Mouse (Mus musculus) C2C12 (cell line): ENCODE measurements at regions not wholly inside any gene's neighbourhood (a gene's known extent, or its start where the extent isn't known, plus 50 kb on each side); places are given as distances from the start of the nearest gene placed in this dataset.

ENCODE experiments used
- H3K27me3 ChIP-seq: one replicate; pipeline ENCODE4 v1.6.1; 2011; ENCODE audit not compliant: control insufficient read depth, insufficient read depth, insufficient read length
- H3K36me3 ChIP-seq: one replicate; pipeline ENCODE4 v1.6.1; 2011; ENCODE audit not compliant: control insufficient read depth, insufficient read depth
- H3K4me3 ChIP-seq: one replicate; pipeline ENCODE4 v1.5.1; 2011; ENCODE audit warnings: mild to moderate bottlenecking, control low read depth; ENCODE audit not compliant: poor library complexity, insufficient read depth, severe bottlenecking
- H3K79me2 ChIP-seq: one replicate; pipeline ENCODE4 v1.6.1; 2011; ENCODE audit not compliant: control insufficient read depth, insufficient read depth
- H3K79me3 ChIP-seq: one replicate; pipeline ENCODE4 v1.6.1; 2011; ENCODE audit warnings: low read depth, control low read depth
- H3ac ChIP-seq: one replicate; pipeline ENCODE3; 2011; ENCODE audit warnings: low read depth; ENCODE audit not compliant: control insufficient read depth, insufficient read length
- CEBPB ChIP-seq: IDR thresholded peaks from one replicate; pipeline ENCODE4 v1.6.1; 2011; ENCODE audit warnings: low read depth, mild to moderate bottlenecking, control low read depth, moderate library complexity
- CTCF ChIP-seq: IDR thresholded peaks from one replicate; pipeline ENCODE4 v1.5.1; 2011; ENCODE audit not compliant: control insufficient read depth, insufficient read depth, insufficient read length
- FOSL1 ChIP-seq: IDR thresholded peaks from one replicate; pipeline ENCODE4 v1.8.0; 2011; ENCODE audit warnings: mild to moderate bottlenecking, low read length; ENCODE audit not compliant: poor library complexity, insufficient read depth, severe bottlenecking
- MAX ChIP-seq: IDR thresholded peaks from one replicate; pipeline ENCODE4 v1.6.1; 2011; ENCODE audit warnings: mild to moderate bottlenecking, control low read depth
- MYOD1 ChIP-seq: IDR thresholded peaks from one replicate; pipeline ENCODE4 v1.6.1; 2011; ENCODE audit warnings: low read depth; ENCODE audit not compliant: control insufficient read depth, insufficient read length
- MYOG ChIP-seq: IDR thresholded peaks from one replicate; pipeline ENCODE4 v1.6.1; 2011; ENCODE audit not compliant: control insufficient read depth, insufficient read length; ENCODE audit errors: extremely low read depth
- USF1 ChIP-seq: IDR thresholded peaks from one replicate; pipeline ENCODE4 v1.6.1; 2011; ENCODE audit warnings: low read depth, mild to moderate bottlenecking, control low read depth, moderate library complexity

DNA sequence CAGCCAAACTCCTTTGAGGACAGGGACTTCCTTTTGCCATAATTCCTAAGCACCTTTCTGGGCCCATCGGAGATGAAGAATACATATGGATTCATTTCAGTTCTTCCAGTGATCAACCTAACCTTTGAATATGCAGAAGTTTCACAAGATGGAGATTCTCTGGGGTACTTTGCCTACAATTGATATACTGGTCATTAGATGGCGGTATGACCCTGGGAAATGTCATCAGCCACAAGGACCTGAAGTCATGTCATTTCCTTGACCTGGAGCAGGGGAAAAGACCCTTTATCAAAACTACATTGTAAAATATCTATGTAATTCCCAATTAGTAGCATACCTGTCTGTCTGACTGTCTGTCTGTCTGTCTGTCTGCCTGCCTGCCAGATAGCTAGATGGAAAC lies 164.0 kb upstream of the Slc24a3 start:
- no peaks in the 10 kb centered on the region for H3K79me3 ChIP-seq
- no peak overlapping the region for H3K4me3 ChIP-seq
- H3ac ChIP-seq, result no peak overlapping the region
- TF ChIP-seq MYOG (no peak), MAX (no peak), CEBPB (no peak), CTCF (no peak), MYOD1 (no peak), FOSL1 (no peak), USF1 (no peak)
- H3K27me3 ChIP-seq, result no peaks in the 10 kb centered on the region
- H3K79me2 ChIP-seq, result no peaks in the 10 kb centered on the region
- H3K36me3 ChIP-seq, result no peaks in the 10 kb centered on the region

- Histone ChIP-seq H3K79me2 (no peaks in the 10 kb centered on the region), H3K27me3 (no peaks in the 10 kb centered on the region), H3K79me3 (no peaks in the 10 kb centered on the region), H3K4me3 (no peak overlapping the region), H3K36me3 (no peaks in the 10 kb centered on the region), H3ac (no peak overlapping the region)
- TF ChIP-seq MYOG (no peak), CEBPB (no peak), MYOD1 (no peak), FOSL1 (no peak), CTCF (no peak), MAX (no peak), USF1 (no peak)
These were observed 156.9 kb upstream of the Slc24a3 start for GRCm38 (mm10) chr2:145010674-145011073.

GRCm38 (mm10) chr2:145011221-145011620 lies 156.3 kb upstream of the Slc24a3 start:
- Histone ChIP-seq H3K27me3 (no peaks in the 10 kb centered on the region), H3ac (no peak overlapping the region), H3K79me3 (no peaks in the 10 kb centered on the region), H3K79me2 (no peaks in the 10 kb centered on the region), H3K36me3 (no peaks in the 10 kb centered on the region), H3K4me3 (no peak overlapping the region)
- TF ChIP-seq FOSL1, result no peak
- no peak for TF ChIP-seq CTCF
- no peak for TF ChIP-seq MAX
- no peak for TF ChIP-seq CEBPB
- TF ChIP-seq MYOD1, result no peak
- TF ChIP-seq MYOG, result no peak
- TF ChIP-seq USF1, result no peak

DNA sequence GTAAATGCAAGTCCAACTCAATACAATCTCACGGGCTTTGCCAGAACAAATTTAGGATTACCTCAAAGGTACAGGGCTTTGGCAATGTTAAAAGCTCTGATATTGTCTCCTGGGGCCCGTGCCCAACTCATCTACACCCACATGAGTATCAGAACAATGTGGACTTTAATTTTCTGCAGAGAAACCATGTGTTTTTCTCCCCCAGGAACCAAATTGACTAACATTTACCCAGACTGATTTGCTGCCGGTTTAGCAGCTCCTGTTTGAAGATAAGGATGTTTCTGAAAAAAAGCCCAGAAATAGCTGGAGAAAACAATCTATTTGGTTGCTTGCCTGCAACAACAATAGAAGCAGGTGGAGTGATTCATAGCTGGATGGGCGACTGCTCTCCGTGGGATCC lies 151.6 kb upstream of the Slc24a3 start:
- no peaks in the 10 kb centered on the region for H3K27me3 ChIP-seq
- no peaks in the 10 kb centered on the region for H3K36me3 ChIP-seq
- no peaks in the 10 kb centered on the region for H3K79me3 ChIP-seq
- no peak overlapping the region for H3K4me3 ChIP-seq
- H3K79me2 ChIP-seq, result no peaks in the 10 kb centered on the region
- H3ac ChIP-seq, result no peak overlapping the region
- TF ChIP-seq MYOD1 (no peak), CEBPB (no peak), FOSL1 (no peak), CTCF (no peak), MAX (no peak), MYOG (no peak)

DNA sequence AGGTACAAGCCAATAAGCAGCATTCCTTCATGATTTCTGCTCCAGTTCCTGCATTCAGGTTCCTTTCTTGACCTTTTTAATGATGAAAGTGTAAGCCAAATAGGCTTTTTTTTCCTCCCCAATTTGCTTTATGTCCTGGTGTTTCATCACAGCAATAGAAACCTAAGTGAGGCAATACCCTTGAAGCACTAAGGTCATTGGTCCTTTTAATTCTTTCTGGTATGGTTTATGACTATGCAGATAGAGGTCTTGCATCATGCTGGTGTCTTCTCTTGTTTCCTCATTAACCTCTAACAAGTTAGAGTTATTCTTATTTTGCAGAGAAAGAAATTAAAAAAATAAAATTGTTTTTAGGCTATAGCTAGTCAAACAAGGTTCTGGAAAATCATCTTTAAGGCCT lies 150.6 kb upstream of the Slc24a3 start:
- Histone ChIP-seq H3ac (no peak overlapping the region), H3K79me3 (no peaks in the 10 kb centered on the region), H3K79me2 (no peaks in the 10 kb centered on the region), H3K36me3 (no peaks in the 10 kb centered on the region), H3K4me3 (no peak overlapping the region), H3K27me3 (no peaks in the 10 kb centered on the region)
- TF ChIP-seq USF1 (no peak), CEBPB (no peak), CTCF (no peak), MYOG (no peak), MYOD1 (no peak), MAX (no peak)

DNA sequence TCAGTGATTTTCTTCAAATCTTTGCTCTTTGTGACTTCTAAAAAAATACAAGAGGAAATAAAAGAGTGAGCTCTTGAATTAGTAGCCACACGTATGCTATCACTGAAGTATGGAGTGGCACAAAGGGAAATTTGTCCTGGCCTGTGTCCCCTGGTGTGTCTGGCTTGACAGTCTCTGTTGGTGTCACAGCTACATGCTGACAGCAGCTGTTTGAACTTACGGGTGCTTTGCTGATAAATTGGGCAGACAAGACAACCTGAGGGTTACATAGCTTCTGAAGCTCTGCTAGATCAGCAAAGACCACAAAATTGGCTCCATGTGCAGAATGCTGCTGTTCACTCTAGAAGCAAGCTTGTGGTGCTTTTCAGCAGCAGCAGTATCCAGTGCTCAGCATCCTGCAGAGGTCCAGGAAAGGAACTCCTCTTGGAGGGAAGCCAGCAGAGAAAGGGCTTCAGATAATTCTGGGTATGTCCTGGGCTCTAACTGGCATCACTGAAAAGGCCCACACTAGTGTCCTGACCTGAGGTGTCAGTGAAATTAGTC lies 149.9 kb upstream of the Slc24a3 start:
- no peak for TF ChIP-seq FOSL1
- TF ChIP-seq MYOD1, result no peak
- TF ChIP-seq CTCF, result no peak
- TF ChIP-seq CEBPB, result no peak
- no peak for TF ChIP-seq USF1
- TF ChIP-seq MYOG, result no peak
- TF ChIP-seq MAX, result no peak
- Histone ChIP-seq H3K79me3 (no peaks in the 10 kb centered on the region), H3K79me2 (no peaks in the 10 kb centered on the region), H3ac (no peak overlapping the region), H3K36me3 (no peaks in the 10 kb centered on the region), H3K4me3 (no peak overlapping the region), H3K27me3 (no peaks in the 10 kb centered on the region)
